Mouse (Mus musculus) spleen, adult 2 months (tissue): ENCODE measurements around the gene Rbfox1.

ENCODE experiments used
- CTCF ChIP-seq: fragments of 200-500 bp; IDR thresholded peaks from 2 replicates; pipeline ENCODE4 v1.5.1; 2011; ENCODE audit warnings: mild to moderate bottlenecking, inconsistent platforms; ENCODE audit not compliant: insufficient read depth, insufficient read length, insufficient replicate concordance; ENCODE audit errors: extremely low read depth
- POLR2A ChIP-seq: fragments of 200-500 bp; IDR thresholded peaks from 2 replicates; pipeline ENCODE4 v1.6.1; 2011; ENCODE audit warnings: low read depth, low read length, inconsistent platforms

GRCm38 (mm10) chr16:6300112-6300511, 415.0 kb downstream of the Rbfox1 start:
- no peak for TF ChIP-seq CTCF
- TF ChIP-seq POLR2A = no peak
